Mouse (Mus musculus): ENCODE measurements around the gene Taf9b. TPM values are rescaled to one million over a fixed set of nuclear protein-coding genes. Genes with fewer than 3 reads are reported as not detected.

Gene Taf9b
- total and polyA plus RNA-seq, 3 experiments: 1.7 to 7.6 (median 4.3) TPM

DNA sequence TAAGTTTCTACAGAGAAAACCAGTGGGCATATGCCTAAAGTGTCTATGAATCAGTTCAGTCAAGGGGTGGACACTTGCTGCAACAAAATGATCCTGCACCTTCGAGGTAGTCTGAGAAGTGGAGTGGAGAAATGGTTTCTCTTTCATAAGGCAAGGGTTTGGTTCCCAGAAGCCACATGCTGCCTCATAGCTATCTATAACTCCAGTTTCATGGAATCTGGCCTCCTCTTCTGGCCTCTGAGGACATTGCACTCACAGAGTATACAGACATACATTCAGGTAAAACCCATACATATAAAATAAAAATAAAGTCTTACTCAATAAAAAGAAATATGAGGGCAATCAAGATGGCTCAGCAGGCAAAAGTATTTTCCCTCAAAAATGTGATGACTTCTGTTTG is 55.9 kb downstream of the Taf9b start (continued):
- TF ChIP-seq ZC3H11A (IDR thresholded peaks at IDR 0.05; ENCODE audit: low read depth, low read length) (peak; percentile 8; the same call in 1 of the 2 replicates), EP300 (IDR thresholded peaks at IDR 0.05; ENCODE audit: low read length) (no peak), MAX (IDR thresholded peaks at IDR 0.05; ENCODE audit: low read length) (peak; percentile 75; the same call in 1 of the 2 replicates), GABPA (IDR thresholded peaks at IDR 0.05; ENCODE audit: insufficient replicate concordance, low read depth, low read length) (no peak)

DNA sequence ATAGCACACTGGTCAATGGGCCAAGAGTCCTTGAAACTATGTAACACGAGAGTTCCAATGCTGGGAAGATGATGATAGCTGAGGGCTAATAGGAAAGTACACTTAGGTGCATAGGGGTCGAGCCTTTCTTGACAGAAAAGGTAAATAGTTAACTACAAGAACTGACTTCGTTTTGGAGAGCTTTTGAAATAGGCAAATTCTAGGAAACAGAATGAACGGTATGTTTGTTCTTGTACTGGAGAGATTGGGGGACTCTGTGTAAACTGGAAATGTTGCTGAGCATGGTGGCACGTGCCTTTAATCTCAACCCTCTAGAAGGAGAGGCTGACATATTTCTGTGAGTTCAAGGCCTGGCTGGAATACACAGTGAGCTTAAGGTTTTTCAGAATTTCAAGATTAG is 56.4 kb downstream of the Taf9b start:
- dilution Hi-C loops (cut with MboI; ENCODE audit: extremely low pct_ligation_motif_present, extremely low pct_unique_long_range_greater_than_20kb, low sequenced_read_pairs) (no loop called here), in situ Hi-C loops (cut with MboI; ENCODE audit: low pct_ligation_motif_present, low pct_unique_long_range_greater_than_20kb, low sequenced_read_pairs) (no loop called here)
- H3K9me3 ChIP-seq (replicated peaks; ENCODE audit: low read length): no peaks in the 10 kb centered on the region
- no peak overlapping the region for H3K4me2 ChIP-seq (ENCODE audit: insufficient read depth, low read depth, poor library complexity, severe bottlenecking)
- no peaks in the 10 kb centered on the region for H3K27me3 ChIP-seq (replicated peaks)
- H3K36me3 ChIP-seq (replicated peaks in 1 of 2; ENCODE audit: control insufficient read depth in 1 of 2, insufficient read depth in 1 of 2, low read length in 1 of 2): no peaks in the 10 kb centered on the region
- TF ChIP-seq ZKSCAN1 (IDR thresholded peaks at IDR 0.05; ENCODE audit: borderline replicate concordance, low read depth, low read length) (no peak), MAFK (IDR thresholded peaks at IDR 0.05; ENCODE audit: insufficient replicate concordance, low read length) (no peak), PAX5 (IDR thresholded peaks at IDR 0.05; ENCODE audit: low read length) (no peak), CHD2 (IDR thresholded peaks at IDR 0.05; ENCODE audit: low read length) (no peak), UBTF (IDR thresholded peaks at IDR 0.05; ENCODE audit: low read depth, low read length) (no peak)
- H3K27ac ChIP-seq (ENCODE audit: insufficient read depth, low read depth): no peak overlapping the region
- no peaks in the 10 kb centered on the region for H3K79me2 ChIP-seq (replicated peaks; ENCODE audit: control insufficient read depth, extremely low read depth, insufficient read depth, poor library complexity, severe bottlenecking)
- H3K4me3 ChIP-seq (replicated peaks in 1 of 3; ENCODE audit: low read depth in 2 of 3, low read length in 2 of 3, poor library complexity in 1 of 3): no peak overlapping the region
- DNase-seq (ENCODE audit: extremely low read depth): no peak
- peaks cover 0 to 11% of the 10 kb centered on the region in 2 experiments; a peak in 2 of 4 replicates for H3K4me1 ChIP-seq (ENCODE audit: control insufficient read depth in 1 of 2, insufficient read depth in 2 of 2)
- H3K9ac ChIP-seq (ENCODE audit: insufficient read depth, low read depth): no peak overlapping the region

DNA sequence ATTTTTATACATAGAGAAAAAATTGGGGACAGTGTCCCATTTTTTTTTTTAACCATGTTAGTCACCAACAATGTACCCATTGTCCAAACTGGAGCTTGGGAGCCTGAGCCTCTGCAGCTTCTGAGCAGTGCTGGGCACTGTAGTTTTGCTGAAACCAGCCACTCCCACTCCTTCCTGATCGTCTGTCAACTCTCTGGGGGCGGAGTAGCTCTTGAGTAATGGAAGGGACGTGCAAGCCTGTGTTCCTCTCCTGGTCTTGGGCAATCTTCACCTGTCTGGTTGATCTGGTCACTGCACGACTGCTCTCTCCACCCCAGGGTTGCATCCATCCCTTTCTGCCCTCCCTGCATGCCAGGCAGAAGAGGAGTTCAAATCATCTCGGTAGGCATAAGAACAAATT is 57.0 kb downstream of the Taf9b start:
- Histone ChIP-seq H3K27me3 (replicated peaks) (no peaks in the 10 kb centered on the region), H3K36me3 (replicated peaks in 1 of 2; ENCODE audit: control insufficient read depth in 1 of 2, insufficient read depth in 1 of 2, low read length in 1 of 2) (no peaks in the 10 kb centered on the region), H3K4me1 (ENCODE audit: control insufficient read depth in 1 of 2, insufficient read depth in 2 of 2) (peaks cover 0 to 11% of the 10 kb centered on the region in 2 experiments; a peak in 2 of 4 replicates), H3K27ac (ENCODE audit: insufficient read depth, low read depth) (no peak overlapping the region), H3K4me3 (replicated peaks in 1 of 3; ENCODE audit: low read depth in 2 of 3, low read length in 2 of 3, poor library complexity in 1 of 3) (no peak overlapping the region), H3K79me2 (replicated peaks; ENCODE audit: control insufficient read depth, extremely low read depth, insufficient read depth, poor library complexity, severe bottlenecking) (no peaks in the 10 kb centered on the region), H3K9ac (ENCODE audit: insufficient read depth, low read depth) (no peak overlapping the region), H3K4me2 (ENCODE audit: insufficient read depth, low read depth, poor library complexity, severe bottlenecking) (no peak overlapping the region), H3K9me3 (replicated peaks; ENCODE audit: low read length) (no peaks in the 10 kb centered on the region)
- DNase-seq (ENCODE audit: extremely low read depth): no peak
- in situ Hi-C loops (cut with MboI; ENCODE audit: low pct_ligation_motif_present, low pct_unique_long_range_greater_than_20kb, low sequenced_read_pairs) (no loop called here), dilution Hi-C loops (cut with MboI; ENCODE audit: extremely low pct_ligation_motif_present, extremely low pct_unique_long_range_greater_than_20kb, low sequenced_read_pairs) (no loop called here)
- TF ChIP-seq JUND (conservative IDR thresholded peaks at IDR 0.05; ENCODE audit: low read depth, low read length) (no peak), POLR2AphosphoS2 (IDR thresholded peaks at IDR 0.05; ENCODE audit: low read depth, low read length) (no peak), JUN (IDR thresholded peaks at IDR 0.05; ENCODE audit: insufficient read depth, low read depth, low read length) (no peak), ETS1 (conservative IDR thresholded peaks at IDR 0.05; ENCODE audit: low read depth, low read length) (no peak), CTCF (conservative IDR thresholded peaks at IDR 0.05 in 1 of 2, IDR thresholded peaks at IDR 0.05 in 1 of 2; ENCODE audit: low read depth in 2 of 2, low read length in 2 of 2) (no peak), TCF12 (IDR thresholded peaks at IDR 0.05; ENCODE audit: low read depth, low read length) (no peak)

Other genes starting within 250 kb of the Taf9b start
- 55.1 and 60.7 TPM in 2 replicates for gene Magt1, start 209.3 kb downstream of the Taf9b start, total RNA-seq (2012; rRNA removed)
- 78.4 and 90.3 TPM in 2 replicates for gene Magt1, start 209.3 kb downstream of the Taf9b start, total RNA-seq (2014; rRNA removed)
- gene Magt1, start 209.3 kb downstream of the Taf9b start, polyA plus RNA-seq (2012; ENCODE audit: insufficient read length, low read depth): 48.5 and 64.5 TPM in 2 replicates
- 222 and 270 TPM in 2 replicates for gene Cox7b, start 205.5 kb downstream of the Taf9b start, total RNA-seq (2012; rRNA removed)
- gene Cox7b, start 205.5 kb downstream of the Taf9b start, total RNA-seq (2014; rRNA removed): 593 and 712 TPM in 2 replicates
- gene Cox7b, start 205.5 kb downstream of the Taf9b start, polyA plus RNA-seq (2012; ENCODE audit: insufficient read length, low read depth): 705 and 804 TPM in 2 replicates
- 5.4 and 5.7 TPM in 2 replicates for gene Atp7a, start 193.9 kb downstream of the Taf9b start, total RNA-seq (2012; rRNA removed)
- 2.2 and 2.6 TPM in 2 replicates for gene Atp7a, start 193.9 kb downstream of the Taf9b start, total RNA-seq (2014; rRNA removed)
- gene Atp7a, start 193.9 kb downstream of the Taf9b start, polyA plus RNA-seq (2012; ENCODE audit: insufficient read length, low read depth): 3.9 and 4.0 TPM in 2 replicates
- not detected in 2 replicates for gene Tlr13, start 78.0 kb downstream of the Taf9b start, total RNA-seq (2012; rRNA removed)
- not detected in 2 replicates for gene Tlr13, start 78.0 kb downstream of the Taf9b start, total RNA-seq (2014; rRNA removed)
- gene Tlr13, start 78.0 kb downstream of the Taf9b start, polyA plus RNA-seq (2012; ENCODE audit: insufficient read length, low read depth): 0.08 TPM in 1 of 2 replicates, not detected in the other
- 655 and 1,096 TPM in 2 replicates for gene Pgk1, start 34.1 kb downstream of the Taf9b start, total RNA-seq (2012; rRNA removed)
- gene Pgk1, start 34.1 kb downstream of the Taf9b start, total RNA-seq (2014; rRNA removed): 1,645 and 1,646 TPM in 2 replicates
- 575 and 679 TPM in 2 replicates for gene Pgk1, start 34.1 kb downstream of the Taf9b start, polyA plus RNA-seq (2012; ENCODE audit: insufficient read length, low read depth)
- gene Fnd3c2, start 34.2 kb upstream of the Taf9b start, total RNA-seq (2012; rRNA removed): not detected in 2 replicates
- not detected in 2 replicates for gene Fnd3c2, start 34.2 kb upstream of the Taf9b start, total RNA-seq (2014; rRNA removed)
- not detected in 2 replicates for gene Fnd3c2, start 34.2 kb upstream of the Taf9b start, polyA plus RNA-seq (2012; ENCODE audit: insufficient read length, low read depth)